Mouse (Mus musculus) midbrain, embryonic 12.5 days (tissue): Measurements from ENCODE around the gene Tmco3. TPM values are rescaled to one million over a fixed set of nuclear protein-coding genes. Genes with fewer than 3 reads are reported as not detected.

Experiments used
- ATAC-seq: fragments of 200-750 bp; cut with Nextera tagmentation; 2 replicates; pipeline ENCODE4 v1.8.0; 2017; ENCODE audit warnings: low read depth, moderate TSS enrichment, moderate library complexity; ENCODE audit not compliant: low FRiP score
- H3K27ac ChIP-seq: fragments of 300-500 bp; sonication (generic); replicated peaks from 2 replicates; pipeline ENCODE4 v1.5.1; 2016; ENCODE audit warnings: mild to moderate bottlenecking
- H3K27me3 ChIP-seq: fragments of 300-500 bp; sonication (generic); 2 replicates; pipeline ENCODE4 v1.6.1; 2016; ENCODE audit warnings: mild to moderate bottlenecking
- H3K36me3 ChIP-seq: fragments of 300-500 bp; sonication (generic); 2 replicates; pipeline ENCODE4 v1.6.1; 2016
- H3K4me1 ChIP-seq: fragments of 300-500 bp; sonication (generic); 2 replicates; pipeline ENCODE4 v1.6.1; 2016
- H3K4me2 ChIP-seq: fragments of 300-500 bp; sonication (generic); replicated peaks from 2 replicates; pipeline ENCODE4 v1.6.1; 2016; ENCODE audit warnings: mild to moderate bottlenecking, moderate library complexity
- H3K4me3 ChIP-seq: fragments of 300-500 bp; sonication (generic); 2 replicates; pipeline ENCODE4 v1.5.1; 2016; ENCODE audit warnings: mild to moderate bottlenecking
- H3K9ac ChIP-seq: fragments of 300-500 bp; sonication (generic); replicated peaks from 2 replicates; pipeline ENCODE4 v1.6.1; 2016; ENCODE audit warnings: mild to moderate bottlenecking, moderate library complexity
- H3K9me3 ChIP-seq: fragments of 300-500 bp; sonication (generic); 2 replicates; pipeline ENCODE4 v1.6.1; 2016; ENCODE audit warnings: mild to moderate bottlenecking
- WGBS: fragments of 180-500 bp; shearing (Covaris S2); methylation state at CpG from one replicate; pipeline ENCODE4 v1.1.7; 2016; 5-methylcytosine and 5-hydroxymethylcytosine counted together
- polyA plus RNA-seq: library from polyadenylated mRNA; unstranded; fragments of >200 nt; fragmentation: Nextera tagmentation; extraction: Ambion mirVana; gene quantifications from 2 replicates; pipeline ENCODE4 v1.2.1, GENCODE M21; 2016

Tmco3 gene
- polyA plus RNA-seq, 1 experiment from 2014 or later: 47.8 TPM

GRCm38 (mm10) chr8:13276941-13277447 is 11.0 kb upstream of the Tmco3 start:
- Histone ChIP-seq H3K4me1 (no peaks in the 10 kb centered on the region), H3K9ac (no peak overlapping the region), H3K9me3 (no peaks in the 10 kb centered on the region), H3K27ac (no peak overlapping the region), H3K36me3 (peaks cover 21% of the 10 kb centered on the region), H3K4me2 (no peak overlapping the region), H3K4me3 (no peak overlapping the region), H3K27me3 (no peaks in the 10 kb centered on the region)
- ATAC-seq: no peak
- WGBS: 92% methylated on average over 5 of the region's 5 CpGs

- H3K4me2 ChIP-seq: no peak overlapping the region
- no peak for ATAC-seq
- H3K4me3 ChIP-seq: no peak overlapping the region
Observed at GRCm38 (mm10) chr8:13283200-13283599, 4.8 kb upstream of the Tmco3 start.

GRCm38 (mm10) chr8:13287304-13287691 is 692 bp upstream of the Tmco3 start:
- Histone ChIP-seq H3K4me3 (peak overlapping the region; percentile 68), H3K9ac (peak overlapping the region; percentile 68), H3K27me3 (no peaks in the 10 kb centered on the region), H3K27ac (peak overlapping the region; percentile 84), H3K36me3 (peaks cover 4% of the 10 kb centered on the region; the same call in 1 of the 2 replicates), H3K4me2 (peak overlapping the region; percentile 80), H3K4me1 (peaks cover 22% of the 10 kb centered on the region), H3K9me3 (no peaks in the 10 kb centered on the region)
- ATAC-seq: peak; percentile 73; the same call in 1 of the 2 replicates
- under 1% methylated on average over 34 of the region's 34 CpGs for WGBS

More at GRCm38 (mm10) chr8:13283200-13283599, 4.8 kb upstream of the Tmco3 start:
- WGBS: 82% methylated on average over 1 of the region's 1 CpGs
- Histone ChIP-seq H3K27ac (no peak overlapping the region), H3K27me3 (no peaks in the 10 kb centered on the region), H3K4me1 (peaks cover 9% of the 10 kb centered on the region), H3K9ac (no peak overlapping the region), H3K9me3 (no peaks in the 10 kb centered on the region), H3K36me3 (no peaks in the 10 kb centered on the region)

- peaks cover 22% of the 10 kb centered on the region for H3K4me1 ChIP-seq
Observed at GRCm38 (mm10) chr8:13288646-13289045, 656 bp downstream of the Tmco3 start.

GRCm38 (mm10) chr8:13292364-13292763 is 4.4 kb downstream of the Tmco3 start:
- 27% methylated on average over 9 of the region's 9 CpGs for WGBS
- Histone ChIP-seq H3K27me3 (no peaks in the 10 kb centered on the region), H3K27ac (no peak overlapping the region), H3K4me3 (no peak overlapping the region), H3K4me2 (no peak overlapping the region), H3K4me1 (peaks cover 14% of the 10 kb centered on the region), H3K36me3 (peaks cover 51% of the 10 kb centered on the region), H3K9ac (no peak overlapping the region), H3K9me3 (no peaks in the 10 kb centered on the region)
- ATAC-seq: no peak

More at GRCm38 (mm10) chr8:13288646-13289045, 656 bp downstream of the Tmco3 start:
- Histone ChIP-seq H3K9me3 (no peaks in the 10 kb centered on the region), H3K4me3 (peak overlapping the region; percentile 68), H3K4me2 (peak overlapping the region; percentile 80), H3K27ac (no peak overlapping the region), H3K9ac (peak overlapping the region; percentile 68), H3K27me3 (no peaks in the 10 kb centered on the region), H3K36me3 (peaks cover 14% of the 10 kb centered on the region)
- ATAC-seq: no peak
- WGBS: 6% methylated on average over 6 of the region's 6 CpGs

GRCm38 (mm10) chr8:13293677-13294470 is 5.9 kb downstream of the Tmco3 start:
- Histone ChIP-seq H3K9me3 (no peaks in the 10 kb centered on the region), H3K27me3 (no peaks in the 10 kb centered on the region), H3K9ac (no peak overlapping the region), H3K36me3 (peaks cover 61% of the 10 kb centered on the region), H3K4me1 (peaks cover 10% of the 10 kb centered on the region), H3K4me3 (no peak overlapping the region), H3K4me2 (no peak overlapping the region), H3K27ac (no peak overlapping the region)
- WGBS: 94% methylated on average over 9 of the region's 9 CpGs
- ATAC-seq: no peak

GRCm38 (mm10) chr8:13299571-13299970 is 11.6 kb downstream of the Tmco3 start:
- Histone ChIP-seq H3K27me3 (no peaks in the 10 kb centered on the region), H3K27ac (no peak overlapping the region), H3K36me3 (peaks cover 86% of the 10 kb centered on the region), H3K4me3 (no peak overlapping the region), H3K4me2 (no peak overlapping the region), H3K9ac (no peak overlapping the region), H3K4me1 (no peaks in the 10 kb centered on the region), H3K9me3 (no peaks in the 10 kb centered on the region)
- 97% methylated on average over 8 of the region's 8 CpGs for WGBS
- ATAC-seq: no peak

- 96% methylated on average over 7 of the region's 7 CpGs for WGBS
Observed at GRCm38 (mm10) chr8:13301036-13301435, 13.0 kb downstream of the Tmco3 start.

GRCm38 (mm10) chr8:13305459-13305858 is 17.5 kb downstream of the Tmco3 start:
- ATAC-seq: no peak
- Histone ChIP-seq H3K9ac (no peak overlapping the region), H3K27me3 (no peaks in the 10 kb centered on the region), H3K4me1 (no peaks in the 10 kb centered on the region), H3K36me3 (peaks cover 73% of the 10 kb centered on the region), H3K4me2 (no peak overlapping the region), H3K4me3 (no peak overlapping the region), H3K27ac (no peak overlapping the region), H3K9me3 (no peaks in the 10 kb centered on the region)
- 96% methylated on average over 6 of the region's 6 CpGs for WGBS

More at GRCm38 (mm10) chr8:13301036-13301435, 13.0 kb downstream of the Tmco3 start:
- Histone ChIP-seq H3K9ac (no peak overlapping the region), H3K4me2 (no peak overlapping the region), H3K4me1 (no peaks in the 10 kb centered on the region), H3K27me3 (no peaks in the 10 kb centered on the region), H3K27ac (no peak overlapping the region), H3K9me3 (no peaks in the 10 kb centered on the region), H3K36me3 (peaks cover 86% of the 10 kb centered on the region), H3K4me3 (no peak overlapping the region)
- no peak for ATAC-seq

- H3K9me3 ChIP-seq: no peaks in the 10 kb centered on the region
- H3K27me3 ChIP-seq: no peaks in the 10 kb centered on the region
- H3K4me1 ChIP-seq: no peaks in the 10 kb centered on the region
- no peak overlapping the region for H3K9ac ChIP-seq
- 99% methylated on average over 4 of the region's 4 CpGs for WGBS
- no peak overlapping the region for H3K4me2 ChIP-seq
- no peak overlapping the region for H3K4me3 ChIP-seq
- no peak for ATAC-seq
- peaks cover 73% of the 10 kb centered on the region for H3K36me3 ChIP-seq
- no peak overlapping the region for H3K27ac ChIP-seq
Observed at GRCm38 (mm10) chr8:13305884-13306283, 17.9 kb downstream of the Tmco3 start.

GRCm38 (mm10) chr8:13306309-13306909 is 18.4 kb downstream of the Tmco3 start:
- Histone ChIP-seq H3K36me3 (peaks cover 73% of the 10 kb centered on the region), H3K9ac (no peak overlapping the region)
- WGBS: 87% methylated on average over 7 of the region's 7 CpGs

GRCm38 (mm10) chr8:13306916-13307315 is 18.9 kb downstream of the Tmco3 start:
- no peaks in the 10 kb centered on the region for H3K9me3 ChIP-seq
- H3K4me1 ChIP-seq: no peaks in the 10 kb centered on the region
- H3K9ac ChIP-seq: no peak overlapping the region
- no peak for ATAC-seq
- H3K27me3 ChIP-seq: no peaks in the 10 kb centered on the region
- H3K4me2 ChIP-seq: no peak overlapping the region
- H3K36me3 ChIP-seq: peaks cover 68% of the 10 kb centered on the region
- H3K27ac ChIP-seq: no peak overlapping the region
- 83% methylated on average over 9 of the region's 9 CpGs for WGBS
- no peak overlapping the region for H3K4me3 ChIP-seq

More at GRCm38 (mm10) chr8:13306309-13306909, 18.4 kb downstream of the Tmco3 start:
- H3K27ac ChIP-seq: no peak overlapping the region
- H3K4me2 ChIP-seq: no peak overlapping the region
- H3K9me3 ChIP-seq: no peaks in the 10 kb centered on the region
- no peaks in the 10 kb centered on the region for H3K27me3 ChIP-seq
- H3K4me1 ChIP-seq: no peaks in the 10 kb centered on the region
- ATAC-seq: no peak
- no peak overlapping the region for H3K4me3 ChIP-seq
